Mouse (Mus musculus) forebrain, embryonic 12.5 days (tissue): ENCODE data around the gene Plxnd1. TPM values are rescaled to one million over a fixed set of nuclear protein-coding genes. Genes with fewer than 3 reads are reported as not detected.
A peak's percentile ranks its signal among the peaks of the same experiment; 100 is the strongest.

Source experiments
- ATAC-seq: fragments of 200-750 bp; cut with Nextera tagmentation; 2 replicates; pipeline ENCODE4 v1.8.0; 2017; ENCODE audit warnings: moderate TSS enrichment; ENCODE audit not compliant: low FRiP score
- H3K27ac ChIP-seq: fragments of 300-500 bp; sonication (generic); 2 replicates; pipeline ENCODE4 v1.5.1; 2016; ENCODE audit warnings: mild to moderate bottlenecking
- H3K27me3 ChIP-seq: fragments of 300-500 bp; sonication (generic); 2 replicates; pipeline ENCODE4 v1.6.1; 2016; ENCODE audit warnings: mild to moderate bottlenecking
- H3K36me3 ChIP-seq: fragments of 300-500 bp; sonication (generic); replicated peaks from 2 replicates; pipeline ENCODE4 v1.6.1; 2016; ENCODE audit warnings: mild to moderate bottlenecking
- H3K4me1 ChIP-seq: fragments of 300-500 bp; sonication (generic); 2 replicates; pipeline ENCODE4 v1.6.1; 2016
- H3K4me2 ChIP-seq: fragments of 300-500 bp; sonication (generic); 2 replicates; pipeline ENCODE4 v1.6.1; 2016; ENCODE audit warnings: mild to moderate bottlenecking, moderate library complexity
- H3K4me3 ChIP-seq: fragments of 300-500 bp; sonication (generic); replicated peaks from 2 replicates; pipeline ENCODE4 v1.5.1; 2016; ENCODE audit warnings: mild to moderate bottlenecking
- H3K9ac ChIP-seq: fragments of 300-500 bp; sonication (generic); 2 replicates; pipeline ENCODE4 v1.6.1; 2016; ENCODE audit warnings: mild to moderate bottlenecking
- H3K9me3 ChIP-seq: fragments of 300-500 bp; sonication (generic); 2 replicates; pipeline ENCODE4 v1.6.1; 2016
- WGBS: fragments of 180-500 bp; shearing (Covaris S2); methylation state at CpG from one replicate; pipeline ENCODE4 v1.1.7; 2016; 5-methylcytosine and 5-hydroxymethylcytosine counted together
- polyA plus RNA-seq: library from polyadenylated mRNA; unstranded; fragments of >200 nt; fragmentation: Nextera tagmentation; extraction: Ambion mirVana; gene quantifications from 2 replicates; pipeline ENCODE4 v1.2.1, GENCODE M21; 2016

Gene Plxnd1
- polyA plus RNA-seq, 1 experiment from 2014 or later = 19.2 TPM

GRCm38 (mm10) chr6:115944638-115945037 is 50.2 kb downstream of the Plxnd1 start, which contains the start of gene H1foo:
Gene H1foo, plus strand, starts transcription at chr6:115944938.
- no peak for ATAC-seq
- Histone ChIP-seq H3K9ac (no peak within 1 kb of the TSS), H3K9me3 (no peaks in the 10 kb centered on the region)

DNA sequence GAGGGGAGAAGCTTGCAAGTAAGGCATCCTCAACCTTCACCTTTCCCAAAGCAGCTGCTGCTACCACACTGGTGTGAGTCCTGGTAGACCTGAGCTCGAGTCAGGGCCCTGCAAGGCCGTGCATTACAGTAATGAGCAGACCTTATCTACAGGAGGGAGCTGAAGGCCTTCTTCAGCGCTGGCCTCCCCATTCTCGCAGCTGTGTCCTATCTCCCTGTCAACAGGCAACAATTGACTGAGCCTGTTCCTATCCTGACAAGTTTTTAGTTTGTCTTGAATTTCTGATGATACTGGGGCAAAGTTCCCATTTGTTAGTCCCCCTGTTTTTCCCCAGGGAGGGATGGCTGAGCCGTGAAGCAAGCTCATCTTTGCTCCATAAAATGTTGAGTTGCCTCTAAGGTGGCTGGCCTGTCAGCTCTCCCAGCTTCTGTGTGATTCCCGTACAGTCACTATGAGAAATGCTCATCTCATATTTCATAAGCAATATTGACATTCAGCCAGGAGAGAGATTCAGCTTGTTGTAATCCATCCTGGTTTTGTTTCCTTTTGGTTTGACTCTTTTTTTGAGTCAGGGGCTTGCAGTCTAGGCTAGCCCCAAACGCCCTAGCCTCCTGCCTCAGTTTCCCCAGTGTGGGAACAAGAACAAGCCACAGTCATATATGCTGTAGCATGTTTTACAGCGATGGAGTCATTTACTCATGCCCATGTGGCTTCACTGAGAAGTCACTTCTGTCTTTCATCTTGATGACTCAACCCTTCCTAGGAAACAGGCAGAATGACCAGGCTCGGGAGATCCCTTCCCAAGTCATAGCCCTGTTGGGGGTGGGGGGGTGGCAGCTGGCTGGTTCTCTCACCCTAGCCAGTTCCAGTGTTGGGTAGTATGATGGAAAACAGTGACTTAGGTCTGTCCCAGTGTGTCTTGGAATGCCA is 51.0 kb downstream of the Plxnd1 start:
- no peak for ATAC-seq
- Histone ChIP-seq H3K4me3 (no peak overlapping the region), H3K9ac (no peak overlapping the region), H3K36me3 (no peaks in the 10 kb centered on the region), H3K4me1 (peaks cover 8% of the 10 kb centered on the region; the same call in 1 of the 2 replicates), H3K27me3 (no peaks in the 10 kb centered on the region), H3K9me3 (no peaks in the 10 kb centered on the region), H3K4me2 (no peak overlapping the region), H3K27ac (no peak overlapping the region)
- 84% methylated on average over 9 of the region's 9 CpGs for WGBS

More at GRCm38 (mm10) chr6:115944638-115945037, 50.2 kb downstream of the Plxnd1 start, which contains the start of gene H1foo:
- Histone ChIP-seq H3K36me3 (no peaks in the 10 kb centered on the region), H3K27ac (no peak within 1 kb of the TSS), H3K4me2 (no peak within 1 kb of the TSS), H3K4me3 (no peak within 1 kb of the TSS), H3K27me3 (no peaks in the 10 kb centered on the region), H3K4me1 (peaks cover 8% of the 10 kb centered on the region; the same call in 1 of the 2 replicates)
- WGBS = 80% methylated on average over 5 of the region's 5 CpGs

DNA sequence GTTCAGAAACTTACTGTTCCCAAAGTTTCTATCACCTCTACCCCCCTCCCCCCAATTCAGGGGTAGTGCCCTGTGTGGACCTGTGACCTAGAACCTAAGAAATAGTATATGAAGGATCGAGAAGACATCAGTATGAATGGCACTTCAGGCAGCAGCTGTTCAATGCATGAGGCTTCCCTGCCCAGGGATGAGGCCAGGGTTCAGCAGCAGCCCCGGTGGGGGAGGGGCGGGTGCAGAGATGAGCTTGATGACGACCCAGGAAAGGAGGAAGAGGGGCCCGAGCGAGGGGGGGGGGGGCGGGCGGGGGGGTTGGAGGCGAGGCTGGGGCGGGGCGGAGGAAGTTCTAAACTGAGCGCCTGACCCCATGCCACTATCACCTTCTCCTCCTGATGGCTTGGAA is 53.7 kb downstream of the Plxnd1 start:
- WGBS = 12% methylated on average over 10 of the region's 12 CpGs
- ATAC-seq = no peak
- Histone ChIP-seq H3K9ac (no peak overlapping the region), H3K27me3 (no peaks in the 10 kb centered on the region), H3K9me3 (no peaks in the 10 kb centered on the region), H3K4me1 (peaks cover 9% of the 10 kb centered on the region; the same call in 1 of the 2 replicates), H3K4me2 (no peak overlapping the region), H3K27ac (no peak overlapping the region), H3K36me3 (no peaks in the 10 kb centered on the region), H3K4me3 (no peak overlapping the region)

- no peak overlapping the region for H3K9ac ChIP-seq
- no peak overlapping the region for H3K4me2 ChIP-seq
- H3K4me3 ChIP-seq = no peak overlapping the region
- no peak overlapping the region for H3K27ac ChIP-seq
- no peaks in the 10 kb centered on the region for H3K27me3 ChIP-seq
- 84% methylated on average over 1 of the region's 1 CpGs for WGBS
- no peaks in the 10 kb centered on the region for H3K36me3 ChIP-seq
- no peaks in the 10 kb centered on the region for H3K9me3 ChIP-seq
- peaks cover 9% of the 10 kb centered on the region; the same call in 1 of the 2 replicates for H3K4me1 ChIP-seq
- ATAC-seq = no peak
Observed at GRCm38 (mm10) chr6:115940603-115941002, 54.2 kb downstream of the Plxnd1 start.

DNA sequence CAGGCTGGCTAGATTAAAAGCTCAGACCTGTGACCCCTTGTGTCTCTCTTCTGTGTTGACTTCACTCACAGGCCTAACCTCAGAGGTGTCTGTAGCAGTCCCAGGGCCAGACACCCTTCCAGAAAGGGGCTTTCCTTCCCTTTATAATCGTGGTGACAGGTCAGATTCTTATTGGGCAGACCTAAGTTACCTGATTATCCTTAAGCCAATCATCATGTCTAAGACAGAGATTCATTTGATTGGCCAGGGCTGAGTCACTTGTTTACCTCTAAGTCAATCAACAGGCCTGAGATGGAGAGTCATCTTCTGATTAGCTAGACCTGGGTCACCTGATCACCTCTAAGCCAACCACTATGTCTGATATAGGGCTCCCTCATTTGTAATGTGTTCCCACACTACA is 56.0 kb downstream of the Plxnd1 start:
- H3K4me1 ChIP-seq = peaks cover 9% of the 10 kb centered on the region; the same call in 1 of the 2 replicates
- no peak overlapping the region for H3K4me3 ChIP-seq
- no peak for ATAC-seq
- no peaks in the 10 kb centered on the region for H3K9me3 ChIP-seq
- no peak overlapping the region for H3K27ac ChIP-seq
- 72% methylated on average over 1 of the region's 1 CpGs for WGBS
- no peak overlapping the region for H3K9ac ChIP-seq
- no peaks in the 10 kb centered on the region for H3K36me3 ChIP-seq
- H3K4me2 ChIP-seq = no peak overlapping the region
- no peaks in the 10 kb centered on the region for H3K27me3 ChIP-seq

- no peak for ATAC-seq
- H3K4me1 ChIP-seq = peaks cover 9% of the 10 kb centered on the region; the same call in 1 of the 2 replicates
- no peak overlapping the region for H3K4me2 ChIP-seq
- H3K9ac ChIP-seq = no peak overlapping the region
- H3K36me3 ChIP-seq = no peaks in the 10 kb centered on the region
- H3K9me3 ChIP-seq = no peaks in the 10 kb centered on the region
- H3K4me3 ChIP-seq = no peak overlapping the region
- H3K27ac ChIP-seq = no peak overlapping the region
- no peaks in the 10 kb centered on the region for H3K27me3 ChIP-seq
- WGBS = 90% methylated on average over 2 of the region's 2 CpGs
Observed at GRCm38 (mm10) chr6:115938011-115938410, 56.8 kb downstream of the Plxnd1 start.

DNA sequence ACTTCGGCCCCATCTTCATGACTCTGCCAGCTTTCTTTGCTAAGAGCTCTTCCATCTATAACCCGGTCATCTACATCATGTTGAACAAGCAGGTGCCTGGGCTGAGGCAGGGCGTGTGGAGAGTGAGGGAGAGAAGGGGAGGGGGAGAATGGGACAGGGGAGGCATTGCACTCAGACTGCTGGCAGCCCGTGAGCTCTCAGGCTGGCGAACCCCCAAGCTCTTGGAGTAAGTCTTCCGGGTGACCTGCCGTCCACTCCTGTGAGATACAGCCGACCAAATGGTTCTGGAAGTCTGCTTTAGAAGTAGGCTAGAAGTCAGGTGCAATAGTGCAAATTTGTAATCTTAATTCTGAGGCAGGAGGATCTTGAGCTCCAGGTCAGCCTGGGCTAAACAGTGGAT is 59.3 kb downstream of the Plxnd1 start:
- Histone ChIP-seq H3K27me3 (no peaks in the 10 kb centered on the region), H3K27ac (no peak overlapping the region), H3K4me1 (peaks cover 9% of the 10 kb centered on the region; the same call in 1 of the 2 replicates), H3K36me3 (no peaks in the 10 kb centered on the region), H3K9ac (no peak overlapping the region), H3K9me3 (no peaks in the 10 kb centered on the region), H3K4me3 (no peak overlapping the region), H3K4me2 (no peak overlapping the region)
- ATAC-seq = no peak
- WGBS = 86% methylated on average over 8 of the region's 8 CpGs

- no peaks in the 10 kb centered on the region for H3K27me3 ChIP-seq
- no peak overlapping the region for H3K9ac ChIP-seq
- H3K4me2 ChIP-seq = no peak overlapping the region
- no peaks in the 10 kb centered on the region for H3K36me3 ChIP-seq
- H3K4me1 ChIP-seq = peaks cover 12% of the 10 kb centered on the region
- no peak overlapping the region for H3K27ac ChIP-seq
- 92% methylated on average over 3 of the region's 3 CpGs for WGBS
- no peak overlapping the region for H3K4me3 ChIP-seq
- ATAC-seq = no peak
- no peaks in the 10 kb centered on the region for H3K9me3 ChIP-seq
Observed at GRCm38 (mm10) chr6:115932391-115932790, 62.4 kb downstream of the Plxnd1 start.

- 86% methylated on average over 14 of the region's 14 CpGs for WGBS
- Histone ChIP-seq H3K27ac (no peak within 1 kb of the TSS), H3K4me2 (no peak within 1 kb of the TSS), H3K9ac (no peak within 1 kb of the TSS), H3K9me3 (no peaks in the 10 kb centered on the region), H3K36me3 (no peaks in the 10 kb centered on the region), H3K27me3 (no peaks in the 10 kb centered on the region), H3K4me1 (peaks cover 19% of the 10 kb centered on the region), H3K4me3 (no peak within 1 kb of the TSS)
- ATAC-seq = no peak
Observed at GRCm38 (mm10) chr6:115931639-115932038, 63.2 kb downstream of the Plxnd1 start, which contains the start of gene Rho. Gene Rho, plus strand, starts transcription at chr6:115931748.

DNA sequence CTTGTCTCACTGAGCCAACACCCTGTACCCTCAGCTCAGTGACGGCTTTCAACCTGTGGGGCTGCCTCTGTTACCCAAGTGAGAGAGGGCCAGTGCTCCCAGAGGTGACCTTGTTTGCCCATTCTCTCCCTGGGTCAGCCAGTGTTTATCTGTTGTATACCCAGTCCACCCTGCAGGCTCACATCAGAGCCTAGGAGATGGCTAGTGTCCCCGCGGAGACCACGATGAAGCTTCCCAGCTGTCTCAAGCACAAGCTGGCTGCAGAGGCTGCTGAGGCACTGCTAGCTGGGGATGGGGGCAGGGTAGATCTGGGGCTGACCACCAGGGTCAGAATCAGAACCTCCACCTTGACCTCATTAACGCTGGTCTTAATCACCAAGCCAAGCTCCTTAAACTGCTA is 64.8 kb downstream of the Plxnd1 start:
- Histone ChIP-seq H3K4me2 (no peak overlapping the region), H3K9me3 (no peaks in the 10 kb centered on the region), H3K4me1 (peaks cover 19% of the 10 kb centered on the region), H3K36me3 (no peaks in the 10 kb centered on the region), H3K9ac (no peak overlapping the region), H3K4me3 (no peak overlapping the region), H3K27ac (no peak overlapping the region), H3K27me3 (no peaks in the 10 kb centered on the region)
- WGBS = 73% methylated on average over 5 of the region's 5 CpGs
- no peak for ATAC-seq

- WGBS = 72% methylated on average over 10 of the region's 10 CpGs
- Histone ChIP-seq H3K27ac (peak overlapping the region; percentile 74), H3K27me3 (no peaks in the 10 kb centered on the region), H3K4me2 (no peak overlapping the region), H3K4me1 (peaks cover 19% of the 10 kb centered on the region), H3K4me3 (no peak overlapping the region), H3K9me3 (no peaks in the 10 kb centered on the region), H3K36me3 (no peaks in the 10 kb centered on the region), H3K9ac (no peak overlapping the region)
- peak; percentile 42 for ATAC-seq
Observed at GRCm38 (mm10) chr6:115927292-115928242, 67.2 kb downstream of the Plxnd1 start.

- 56% methylated on average over 10 of the region's 10 CpGs for whole genome bisulfite sequencing
- no peak for ATAC-seq
- no peak overlapping the region for H3K9ac ChIP-seq
- no peaks in the 10 kb centered on the region for H3K36me3 ChIP-seq
- H3K4me2 ChIP-seq = no peak overlapping the region
- H3K27ac ChIP-seq = peak overlapping the region; percentile 74
- no peaks in the 10 kb centered on the region for H3K9me3 ChIP-seq
- H3K4me1 ChIP-seq = peaks cover 15% of the 10 kb centered on the region
- no peaks in the 10 kb centered on the region for H3K27me3 ChIP-seq
- H3K4me3 ChIP-seq = no peak overlapping the region
Observed at GRCm38 (mm10) chr6:115926416-115926815, 68.4 kb downstream of the Plxnd1 start.
